Mouse (Mus musculus) ES-Bruce4 (cell line): Measurements from ENCODE around the gene Tas2r115. TPM values are rescaled to one million over a fixed set of nuclear protein-coding genes. Genes with fewer than 3 reads are reported as not detected.
"Not testable (repeated sequence)": the region's sequence is repeated elsewhere in the genome, so short reads cannot be mapped to it uniquely, and the experiment has no call there.

ENCODE experiments used
- H3K27ac ChIP-seq: 2 replicates; pipeline ENCODE4 v1.5.1; 2012; ENCODE audit warnings: low read length, inconsistent platforms; ENCODE audit not compliant: insufficient read depth
- H3K27me3 ChIP-seq: 2 replicates; pipeline ENCODE4 v1.6.1; 2012; ENCODE audit warnings: mild to moderate bottlenecking, low read length, inconsistent platforms; ENCODE audit not compliant: control insufficient read depth, poor library complexity, insufficient read depth, severe bottlenecking
- H3K36me3 ChIP-seq: 2 replicates; pipeline ENCODE4 v1.6.1; 2012; ENCODE audit warnings: inconsistent platforms, mild to moderate bottlenecking, low read length, moderate library complexity; ENCODE audit not compliant: control insufficient read depth, poor library complexity, insufficient read depth, severe bottlenecking
- H3K4me1 ChIP-seq: one replicate; pipeline ENCODE4 v1.8.1; 2011; ENCODE audit warnings: low read length; ENCODE audit not compliant: control insufficient read depth, insufficient read depth
- H3K4me3 ChIP-seq: 2 replicates; pipeline ENCODE4 v1.5.1; 2011; ENCODE audit warnings: low read depth, mild to moderate bottlenecking, low read length
- H3K9ac ChIP-seq: 2 replicates; pipeline ENCODE4 v1.6.1; 2012; ENCODE audit warnings: low read depth, mild to moderate bottlenecking, inconsistent platforms; ENCODE audit not compliant: poor library complexity, severe bottlenecking
- H3K9me3 ChIP-seq: replicated peaks from 2 replicates; pipeline ENCODE4 v1.6.1; 2012; ENCODE audit warnings: mild to moderate bottlenecking, low read length, inconsistent platforms; ENCODE audit not compliant: control insufficient read depth, poor library complexity, insufficient read depth, severe bottlenecking
- CTCF ChIP-seq: IDR thresholded peaks from one replicate; pipeline ENCODE4 v1.8.1; 2011; ENCODE audit warnings: low read depth, low read length
- EP300 ChIP-seq: IDR thresholded peaks from 2 replicates; pipeline ENCODE4 v1.6.1; 2011; ENCODE audit warnings: low read depth, low read length; ENCODE audit not compliant: insufficient read depth
- POLR2A ChIP-seq: IDR thresholded peaks from one replicate; pipeline ENCODE4 v1.8.1; 2011; ENCODE audit warnings: low read length; ENCODE audit not compliant: insufficient read depth
- polyA plus RNA-seq: library from polyadenylated mRNA; stranded (reverse); fragments of >200 nt; gene quantifications from 2 replicates; pipeline ENCODE4 v1.2.4, GENCODE M21; 2011; ENCODE audit warnings: low read depth; ENCODE audit not compliant: missing spikeins, insufficient read depth, insufficient read length

The Tas2r115 gene
- polyA plus RNA-seq, 1 experiment = not detected

- Histone ChIP-seq H3K4me1 (no peaks in the 10 kb centered on the region), H3K27ac (no peak within 1 kb of the TSS)
Observed at GRCm38 (mm10) chr6:132700907-132701306, 36.9 kb downstream of the Tas2r115 start, which contains the start of gene Tas2r121. TSS of gene Tas2r121 (minus strand) at chr6:132701007.

GRCm38 (mm10) chr6:132691596-132691995, 46.2 kb downstream of the Tas2r115 start:
- H3K9me3 ChIP-seq, H3K4me1 ChIP-seq, H3K27ac ChIP-seq, H3K27me3 ChIP-seq, H3K36me3 ChIP-seq, H3K9ac ChIP-seq, H3K4me3 ChIP-seq: not testable (repeated sequence)

More at GRCm38 (mm10) chr6:132700907-132701306, 36.9 kb downstream of the Tas2r115 start, which contains the start of gene Tas2r121:
- no peaks in the 10 kb centered on the region for H3K9me3 ChIP-seq
- no peak for TF ChIP-seq POLR2A
- no peak for TF ChIP-seq CTCF
- no peak for TF ChIP-seq EP300
- no peaks in the 10 kb centered on the region for H3K27me3 ChIP-seq
- no peak within 1 kb of the TSS for H3K4me3 ChIP-seq
- H3K9ac ChIP-seq = no peak within 1 kb of the TSS
- no peaks in the 10 kb centered on the region for H3K36me3 ChIP-seq

Other genes starting within 250 kb of the Tas2r115 start
- not detected in 2 replicates for gene Prh1, start 168.2 kb downstream of the Tas2r115 start, polyA plus RNA-seq
- gene Prp2, start 142.1 kb downstream of the Tas2r115 start, polyA plus RNA-seq = not detected in 2 replicates
- not detected in 2 replicates for gene A630073D07Rik, start 86.5 kb downstream of the Tas2r115 start, polyA plus RNA-seq
- gene Tas2r120, start 81.1 kb downstream of the Tas2r115 start, polyA plus RNA-seq = not detected in 2 replicates
- gene Tas2r121, start 37.0 kb downstream of the Tas2r115 start, polyA plus RNA-seq = not detected in 2 replicates
- gene Tas2r122, start 26.1 kb downstream of the Tas2r115 start, polyA plus RNA-seq = not detected in 2 replicates
- not detected in 2 replicates for gene Tas2r124, start 16.7 kb upstream of the Tas2r115 start, polyA plus RNA-seq
- gene Tas2r102, start 24.1 kb upstream of the Tas2r115 start, polyA plus RNA-seq = not detected in 2 replicates
- gene Tas2r136, start 40.1 kb upstream of the Tas2r115 start, polyA plus RNA-seq = not detected in 2 replicates
- not detected in 2 replicates for gene Tas2r117, start 64.8 kb upstream of the Tas2r115 start, polyA plus RNA-seq
- not detected in 2 replicates for gene Tas2r123, start 109.1 kb upstream of the Tas2r115 start, polyA plus RNA-seq
- not detected in 2 replicates for gene Tas2r116, start 117.4 kb upstream of the Tas2r115 start, polyA plus RNA-seq
- gene Tas2r110, start 130.0 kb upstream of the Tas2r115 start, polyA plus RNA-seq = not detected in 2 replicates
- not detected in 2 replicates for gene Tas2r113, start 155.0 kb upstream of the Tas2r115 start, polyA plus RNA-seq
- gene Tas2r125, start 171.6 kb upstream of the Tas2r115 start, polyA plus RNA-seq = not detected in 2 replicates
- gene Tas2r129, start 213.1 kb upstream of the Tas2r115 start, polyA plus RNA-seq = not detected in 2 replicates
- not detected in 2 replicates for gene Tas2r131, start 219.9 kb upstream of the Tas2r115 start, polyA plus RNA-seq
- not detected in 2 replicates for gene Tas2r109, start 242.9 kb upstream of the Tas2r115 start, polyA plus RNA-seq